Mouse (Mus musculus) forebrain, postnatal 0 days (tissue): ENCODE data around the gene Bcor. TPM values are rescaled to one million over a fixed set of nuclear protein-coding genes. Genes with fewer than 3 reads are reported as not detected.

Source experiments
- ATAC-seq: fragments of 200-750 bp; cut with Nextera tagmentation; 2 replicates; pipeline ENCODE4 v1.8.0; 2017; ENCODE audit warnings: mild to moderate bottlenecking, moderate library complexity
- DNase-seq: peaks from one replicate; pipeline ENCODE4 v3.0.0-alpha.2; 2015
- H3K27ac ChIP-seq: fragments of 300-500 bp; sonication (generic); 2 replicates; pipeline ENCODE4 v1.5.1; 2014; ENCODE audit warnings: low read depth, mild to moderate bottlenecking, antibody characterized with exemption, low read length, moderate library complexity, mixed read lengths
- H3K27me3 ChIP-seq: fragments of 300-500 bp; sonication (generic); 2 replicates; pipeline ENCODE4 v1.6.1; 2014; ENCODE audit warnings: mild to moderate bottlenecking, low read length, mixed read lengths; ENCODE audit not compliant: insufficient read depth
- H3K36me3 ChIP-seq: fragments of 300-500 bp; sonication (generic); 2 replicates; pipeline ENCODE4 v1.6.1; 2014; ENCODE audit warnings: mild to moderate bottlenecking, moderate library complexity; ENCODE audit not compliant: insufficient read depth
- H3K4me1 ChIP-seq: fragments of 300-500 bp; sonication (generic); 2 replicates; pipeline ENCODE4 v1.6.1; 2014; ENCODE audit warnings: antibody characterized with exemption; ENCODE audit not compliant: insufficient read depth
- H3K4me2 ChIP-seq: fragments of 300-500 bp; sonication (generic); 2 replicates; pipeline ENCODE4 v1.6.1; 2014; ENCODE audit warnings: low read depth, mild to moderate bottlenecking, moderate library complexity
- H3K4me3 ChIP-seq: fragments of 300-500 bp; sonication (generic); 2 replicates; pipeline ENCODE4 v1.5.1; 2014; ENCODE audit warnings: low read depth, low read length, mixed read lengths
- H3K9ac ChIP-seq: fragments of 300-500 bp; sonication (generic); 2 replicates; pipeline ENCODE4 v1.6.1; 2014; ENCODE audit warnings: mild to moderate bottlenecking
- H3K9me3 ChIP-seq: fragments of 300-500 bp; sonication (generic); 2 replicates; pipeline ENCODE4 v1.6.1; 2016; ENCODE audit warnings: low read length
- CTCF ChIP-seq: sonication (generic); IDR thresholded peaks from 2 replicates; pipeline ENCODE4 v1.5.1; 2016; ENCODE audit warnings: antibody characterized with exemption, control low read depth, low read depth
- WGBS: fragments of 180-500 bp; shearing (Covaris S2); extraction: QIAGEN DNeasy Blood & Tissue Kit; methylation state at CpG from one replicate; pipeline ENCODE4 v1.1.7; 2014; 5-methylcytosine and 5-hydroxymethylcytosine counted together
- polyA plus RNA-seq: library from polyadenylated mRNA; unstranded; fragments of >200 nt; fragmentation: Nextera tagmentation; extraction: Ambion mirVana; gene quantifications from 2 replicates; pipeline ENCODE4 v1.2.1, GENCODE M21; 2015
- total RNA-seq: library from RNA; depleted of rRNA; stranded (reverse); fragments of >200 nt; gene quantifications from 2 replicates; pipeline ENCODE4 v1.2.3, GENCODE M21; 2014; rRNA removed

Gene Bcor
- total RNA-seq (32.1 and 33.5 TPM in 2 replicates), polyA plus RNA-seq (10.3 and 10.5 TPM in 2 replicates)

DNA sequence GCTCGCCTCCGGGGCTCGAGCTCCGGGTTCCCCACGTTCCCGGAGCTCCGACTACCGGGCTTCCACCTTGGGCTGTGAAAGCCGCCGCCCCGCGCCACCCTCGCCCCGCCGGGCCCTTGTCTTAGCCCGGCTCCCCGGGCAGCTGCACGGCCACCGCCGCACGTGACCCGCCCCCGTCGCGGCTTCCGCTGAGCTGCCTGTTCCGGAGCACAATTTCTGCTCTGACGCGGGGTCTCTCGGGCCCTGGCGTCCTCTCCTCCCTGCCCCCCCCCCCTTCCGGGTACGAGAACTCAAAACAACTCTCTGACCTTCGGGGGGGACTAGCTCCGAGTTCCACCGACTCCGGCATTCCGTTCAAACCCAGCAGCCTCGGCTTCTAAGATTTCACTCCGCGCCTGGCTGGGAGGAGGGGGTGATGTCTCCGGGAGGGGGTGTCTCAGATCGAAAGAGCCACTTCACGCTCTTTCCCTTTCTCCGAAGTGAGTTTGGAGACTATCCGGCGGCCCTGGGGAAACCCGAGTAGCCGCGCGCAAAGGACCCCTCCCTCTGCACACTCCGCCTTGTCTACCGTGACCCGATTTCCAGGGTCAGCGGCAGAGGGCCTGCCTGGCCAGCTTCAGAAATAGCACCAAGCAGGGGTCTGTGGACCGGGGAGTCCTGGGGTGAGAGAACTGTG lies at the start of gene Bcor:
Gene Bcor, minus strand, starts transcription at position 375 of the 676 bp plus-strand sequence.
- DNase-seq (peak; percentile 48), ATAC-seq (peak; percentile 60)
- H3K4me1 ChIP-seq, result no peaks in the 10 kb centered on the region

DNA sequence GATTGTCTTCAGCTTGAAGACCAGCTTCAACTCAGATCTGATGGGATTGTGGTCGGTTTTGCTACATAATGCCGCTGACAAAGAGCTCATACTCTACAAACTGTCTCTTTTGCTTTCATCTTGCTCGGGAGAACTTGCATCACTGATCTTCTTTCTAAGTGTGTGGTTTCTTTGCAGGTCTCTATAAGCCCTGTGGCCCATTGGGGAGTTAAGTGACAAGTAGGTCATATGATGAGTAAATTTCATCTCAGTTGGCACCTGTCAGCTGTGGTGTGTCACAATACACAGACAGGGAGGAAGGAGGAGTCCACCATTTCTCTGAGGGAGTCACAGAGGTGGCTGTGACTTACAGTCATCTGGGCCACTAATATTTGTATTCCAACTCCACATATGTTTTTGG lies 42.8 kb upstream of the Bcor start:
- Histone ChIP-seq H3K27ac (no peak overlapping the region), H3K27me3 (no peaks in the 10 kb centered on the region), H3K4me3 (no peak overlapping the region), H3K9me3 (no peaks in the 10 kb centered on the region), H3K9ac (no peak overlapping the region), H3K36me3 (no peaks in the 10 kb centered on the region), H3K4me2 (no peak overlapping the region), H3K4me1 (no peaks in the 10 kb centered on the region)
- no peak for TF ChIP-seq CTCF
- no peak for DNase-seq
- WGBS, result 82% methylated on average over 3 of the region's 3 CpGs
- ATAC-seq, result no peak

More for the DNA sequence above, at the start of gene Bcor:
- no peaks in the 10 kb centered on the region for H3K9me3 ChIP-seq
- H3K27ac ChIP-seq, result peak within 1 kb of the TSS; percentile 62
- TF ChIP-seq CTCF, result no peak
- H3K36me3 ChIP-seq, result no peaks in the 10 kb centered on the region
- peak within 1 kb of the TSS; percentile 59 for H3K4me2 ChIP-seq
- H3K9ac ChIP-seq, result peak within 1 kb of the TSS; percentile 56
- 11% methylated on average over 42 of the region's 56 CpGs for WGBS
- peak within 1 kb of the TSS; percentile 43 for H3K4me3 ChIP-seq
- no peaks in the 10 kb centered on the region for H3K27me3 ChIP-seq

GRCm38 (mm10) chrX:12201111-12201510 lies 41.0 kb upstream of the Bcor start:
- 88% methylated on average over 3 of the region's 3 CpGs for WGBS
- TF ChIP-seq CTCF, result no peak

GRCm38 (mm10) chrX:12195234-12195919 lies 35.2 kb upstream of the Bcor start:
- Histone ChIP-seq H3K4me1 (no peaks in the 10 kb centered on the region), H3K36me3 (no peaks in the 10 kb centered on the region), H3K4me2 (no peak overlapping the region), H3K27ac (no peak overlapping the region), H3K9me3 (no peaks in the 10 kb centered on the region), H3K27me3 (no peaks in the 10 kb centered on the region), H3K9ac (no peak overlapping the region), H3K4me3 (no peak overlapping the region)
- no peak for TF ChIP-seq CTCF
- ATAC-seq (no peak), DNase-seq (no peak)
- 74% methylated on average over 11 of the region's 11 CpGs for WGBS

More at GRCm38 (mm10) chrX:12201111-12201510, 41.0 kb upstream of the Bcor start:
- Histone ChIP-seq H3K9ac (no peak overlapping the region), H3K9me3 (no peaks in the 10 kb centered on the region), H3K27me3 (no peaks in the 10 kb centered on the region), H3K4me2 (no peak overlapping the region), H3K4me1 (no peaks in the 10 kb centered on the region), H3K4me3 (no peak overlapping the region), H3K27ac (no peak overlapping the region), H3K36me3 (no peaks in the 10 kb centered on the region)
- DNase-seq, result no peak
- no peak for ATAC-seq

DNA sequence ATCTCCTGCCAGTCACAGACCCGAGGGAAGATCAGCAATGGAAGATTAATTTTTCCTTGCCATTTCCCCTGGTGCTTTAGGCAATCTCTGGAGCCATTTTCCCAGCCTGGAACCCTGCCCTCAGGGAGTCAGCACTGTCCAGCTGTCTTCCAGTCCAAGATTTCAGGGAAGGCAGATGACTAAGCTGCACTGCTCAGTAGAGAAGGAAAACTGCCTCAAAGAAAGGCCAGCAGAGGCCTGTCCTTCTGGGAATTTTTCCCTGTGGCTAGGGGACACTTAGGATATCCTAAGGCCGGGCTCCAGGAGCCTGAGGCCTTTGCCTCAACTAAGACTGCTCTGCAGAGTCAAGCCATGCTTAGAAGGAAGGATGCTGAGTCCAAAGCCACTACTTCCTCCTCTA lies 32.2 kb upstream of the Bcor start:
- TF ChIP-seq CTCF, result no peak
- 68% methylated on average over 2 of the region's 2 CpGs for WGBS
- no peak for ATAC-seq
- Histone ChIP-seq H3K9ac (no peak overlapping the region), H3K4me1 (no peaks in the 10 kb centered on the region), H3K4me2 (no peak overlapping the region), H3K36me3 (no peaks in the 10 kb centered on the region), H3K27me3 (no peaks in the 10 kb centered on the region), H3K4me3 (no peak overlapping the region), H3K9me3 (no peaks in the 10 kb centered on the region), H3K27ac (no peak overlapping the region)
- no peak for DNase-seq

- 90% methylated on average over 4 of the region's 4 CpGs for WGBS
- Histone ChIP-seq H3K27ac (no peak overlapping the region), H3K4me3 (no peak overlapping the region), H3K9me3 (no peaks in the 10 kb centered on the region), H3K27me3 (no peaks in the 10 kb centered on the region), H3K4me1 (no peaks in the 10 kb centered on the region), H3K36me3 (no peaks in the 10 kb centered on the region), H3K4me2 (no peak overlapping the region), H3K9ac (no peak overlapping the region)
- no peak for TF ChIP-seq CTCF
- no peak for DNase-seq
- no peak for ATAC-seq
Measured at GRCm38 (mm10) chrX:12189511-12189910, 29.4 kb upstream of the Bcor start.

DNA sequence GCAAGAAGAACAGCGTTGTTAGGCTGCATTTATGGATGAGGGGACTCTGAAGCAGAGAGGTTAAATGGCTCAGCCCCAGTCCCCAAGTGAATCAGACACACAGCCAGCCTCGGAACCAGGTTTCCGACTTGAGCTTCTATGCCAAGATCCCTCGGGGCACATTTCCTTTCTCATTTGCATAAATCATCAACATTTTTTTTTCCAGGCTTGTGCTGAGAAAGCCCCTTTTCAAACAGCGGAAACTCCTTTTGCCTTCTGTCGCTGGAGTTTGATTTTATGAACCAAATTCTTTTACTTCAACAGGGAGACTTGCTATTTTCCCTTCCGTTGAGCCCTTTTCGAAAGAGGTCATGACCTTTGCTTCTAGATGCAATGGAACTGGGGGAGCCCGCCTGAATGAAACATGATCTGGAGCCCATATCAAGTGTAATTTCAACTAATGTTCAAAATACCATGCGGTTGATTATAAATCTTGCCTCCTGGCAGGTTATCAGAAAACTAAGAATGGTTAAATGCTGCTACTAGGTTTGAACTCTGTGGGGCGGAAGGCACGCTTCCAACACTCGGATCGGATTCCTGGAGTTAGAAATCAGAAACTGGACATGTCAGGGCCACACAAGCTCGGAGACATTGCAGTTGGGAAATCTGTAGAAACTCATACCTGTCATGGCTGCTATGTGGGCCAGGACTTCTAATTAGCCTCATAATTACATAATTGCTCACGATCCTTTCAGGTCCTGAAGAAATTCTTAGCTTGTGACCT lies 15.2 kb upstream of the Bcor start:
- Histone ChIP-seq H3K27ac (no peak overlapping the region), H3K27me3 (no peaks in the 10 kb centered on the region), H3K4me1 (no peaks in the 10 kb centered on the region), H3K4me3 (no peak overlapping the region), H3K4me2 (no peak overlapping the region), H3K9me3 (no peaks in the 10 kb centered on the region), H3K9ac (no peak overlapping the region), H3K36me3 (no peaks in the 10 kb centered on the region)
- no peak for ATAC-seq
- no peak for DNase-seq
- 50% methylated on average over 16 of the region's 16 CpGs for WGBS
- no peak for TF ChIP-seq CTCF
